Mouse (Mus musculus) spleen, adult 10 weeks (tissue): Measurements from ENCODE around the gene Mrps24. TPM values are rescaled to one million over a fixed set of nuclear protein-coding genes. Genes with fewer than 3 reads are reported as not detected.

ENCODE experiments used
- polyA plus RNA-seq: library from polyadenylated mRNA; stranded (reverse); fragments of 350-450 nt; fragmentation: Illumina TruSeq; extraction: RNeasy Lipid Tissue Mini Kit (QIAGEN cat#74804); gene quantifications from one replicate; pipeline ENCODE4 v1.2.3, GENCODE M21; 2015; ENCODE audit warnings: low replicate concordance; ENCODE audit not compliant: insufficient read depth

The Mrps24 gene
- polyA plus RNA-seq = 33.0 TPM

GRCm38 (mm10) chr11:5715630-5716105 is at the start of gene Mrps24:
Gene Mrps24 (minus strand): TSS chr11:5715680.

GRCm38 (mm10) chr11:5761820-5762632 is 46.5 kb upstream of the Mrps24 start, which contains the start of gene Urgcp:
Gene Urgcp (minus strand): TSS chr11:5762376.

Other genes starting within 250 kb of the Mrps24 start
- 242 TPM for gene Xbp1, start 195.0 kb downstream of the Mrps24 start, polyA plus RNA-seq
- gene Ccdc117, start 173.5 kb downstream of the Mrps24 start, polyA plus RNA-seq = 50.7 TPM
- gene Ankrd36, start 146.0 kb downstream of the Mrps24 start, polyA plus RNA-seq = not detected
- 9.5 TPM for gene Urgcp, start 46.7 kb upstream of the Mrps24 start, polyA plus RNA-seq
- 66.1 TPM for gene Dbnl, start 72.8 kb upstream of the Mrps24 start, polyA plus RNA-seq
- gene Pgam2, start 88.1 kb upstream of the Mrps24 start, polyA plus RNA-seq = not detected
- 20.7 TPM for gene Polm, start 122.3 kb upstream of the Mrps24 start, polyA plus RNA-seq
- gene Aebp1, start 146.3 kb upstream of the Mrps24 start, polyA plus RNA-seq = 6.9 TPM
- gene Pold2, start 162.6 kb upstream of the Mrps24 start, polyA plus RNA-seq = 17.3 TPM
- not detected for gene Myl7, start 183.1 kb upstream of the Mrps24 start, polyA plus RNA-seq
- not detected for gene Gck, start 234.4 kb upstream of the Mrps24 start, polyA plus RNA-seq
- 80.7 TPM for gene Ykt6, start 240.0 kb upstream of the Mrps24 start, polyA plus RNA-seq